Mouse (Mus musculus) kidney, embryonic 16.5 days (tissue): ENCODE data around the gene Nup214. TPM values are rescaled to one million over a fixed set of nuclear protein-coding genes. Genes with fewer than 3 reads are reported as not detected.
A peak's percentile ranks its signal among the peaks of the same experiment; 100 is the strongest.

Experiments
- ATAC-seq: fragments of 200-750 bp; cut with Nextera tagmentation; 2 replicates; pipeline ENCODE4 v1.8.0; 2017; ENCODE audit warnings: moderate TSS enrichment; ENCODE audit not compliant: low FRiP score, low TSS enrichment
- H3K27ac ChIP-seq: fragments of 300-500 bp; sonication (generic); 2 replicates; pipeline ENCODE4 v1.5.1; 2014; ENCODE audit warnings: low read length
- H3K27me3 ChIP-seq: fragments of 300-500 bp; sonication (generic); 2 replicates; pipeline ENCODE4 v1.6.1; 2014; ENCODE audit warnings: low read length, control low read depth, mixed read lengths; ENCODE audit not compliant: insufficient read depth
- H3K36me3 ChIP-seq: fragments of 300-500 bp; sonication (generic); 2 replicates; pipeline ENCODE4 v1.6.1; 2014; ENCODE audit warnings: low read length, control low read depth, mixed read lengths; ENCODE audit not compliant: insufficient read depth
- H3K4me1 ChIP-seq: fragments of 300-500 bp; sonication (generic); 2 replicates; pipeline ENCODE4 v1.6.1; 2014; ENCODE audit warnings: low read length, control low read depth, mixed read lengths; ENCODE audit not compliant: insufficient read depth
- H3K4me2 ChIP-seq: fragments of 300-500 bp; sonication (generic); replicated peaks from 2 replicates; pipeline ENCODE4 v1.6.1; 2014; ENCODE audit warnings: low read depth, low read length
- H3K4me3 ChIP-seq: fragments of 300-500 bp; sonication (generic); 2 replicates; pipeline ENCODE4 v1.5.1; 2014; ENCODE audit warnings: mild to moderate bottlenecking, low read length
- H3K9ac ChIP-seq: fragments of 300-500 bp; sonication (generic); replicated peaks from 2 replicates; pipeline ENCODE4 v1.6.1; 2014; ENCODE audit warnings: low read length
- H3K9me3 ChIP-seq: fragments of 300-500 bp; sonication (generic); 2 replicates; pipeline ENCODE4 v1.6.1; 2016; ENCODE audit warnings: low read length, control low read depth
- WGBS: fragments of 180-500 bp; shearing (Covaris S2); extraction: QIAGEN DNeasy Blood & Tissue Kit; methylation state at CpG from one replicate; pipeline ENCODE4 v1.1.7; 2014; 5-methylcytosine and 5-hydroxymethylcytosine counted together
- polyA plus RNA-seq: library from polyadenylated mRNA; unstranded; fragments of >200 nt; fragmentation: Nextera tagmentation; extraction: Ambion mirVana; gene quantifications from 2 replicates; pipeline ENCODE4 v1.2.1, GENCODE M21; 2015

Gene Nup214
- polyA plus RNA-seq, 1 experiment from 2014 or later, result 70.2 TPM

GRCm38 (mm10) chr2:31961791-31962222 is 12.4 kb upstream of the Nup214 start:
- ATAC-seq, result peak; percentile 83
- WGBS, result 40% methylated on average over 4 of the region's 4 CpGs
- Histone ChIP-seq H3K9me3 (no peaks in the 10 kb centered on the region), H3K4me1 (peaks cover 37% of the 10 kb centered on the region), H3K4me3 (no peak overlapping the region), H3K4me2 (no peak overlapping the region), H3K9ac (no peak overlapping the region), H3K36me3 (no peaks in the 10 kb centered on the region), H3K27me3 (no peaks in the 10 kb centered on the region), H3K27ac (peak overlapping the region; percentile 88)

GRCm38 (mm10) chr2:31962501-31963224 is 11.6 kb upstream of the Nup214 start:
- no peaks in the 10 kb centered on the region for H3K9me3 ChIP-seq
- 64% methylated on average over 8 of the region's 8 CpGs for WGBS
- 0 out of 2 replicates have a peak overlapping the region, but pooled peaks have one; percentile 14 for H3K4me2 ChIP-seq
- peak overlapping the region; percentile 31 for H3K9ac ChIP-seq
- H3K4me3 ChIP-seq, result no peak overlapping the region
- no peaks in the 10 kb centered on the region for H3K27me3 ChIP-seq
- peak overlapping the region; percentile 88 for H3K27ac ChIP-seq
- no peaks in the 10 kb centered on the region for H3K36me3 ChIP-seq
- peak; percentile 8; the same call in 1 of the 2 replicates for ATAC-seq
- peaks cover 37% of the 10 kb centered on the region for H3K4me1 ChIP-seq

GRCm38 (mm10) chr2:31963491-31963890 is 10.7 kb upstream of the Nup214 start:
- 0 out of 2 replicates have a peak, but pooled peaks cover 4% of the 10 kb centered on the region for H3K36me3 ChIP-seq
- H3K4me2 ChIP-seq, result no peak overlapping the region
- peak; percentile 82 for ATAC-seq
- peak overlapping the region; percentile 22; the same call in 1 of the 2 replicates for H3K9ac ChIP-seq
- peaks cover 37% of the 10 kb centered on the region for H3K4me1 ChIP-seq
- no peak overlapping the region for H3K4me3 ChIP-seq
- H3K27ac ChIP-seq, result peak overlapping the region; percentile 88; the same call in 1 of the 2 replicates
- no peaks in the 10 kb centered on the region for H3K27me3 ChIP-seq
- 75% methylated on average over 7 of the region's 7 CpGs for WGBS
- no peaks in the 10 kb centered on the region for H3K9me3 ChIP-seq

- no peak for ATAC-seq
- H3K27ac ChIP-seq, result peak overlapping the region; percentile 88; the same call in 1 of the 2 replicates
- peaks cover 37% of the 10 kb centered on the region for H3K4me1 ChIP-seq
- H3K4me3 ChIP-seq, result no peak overlapping the region
- H3K27me3 ChIP-seq, result no peaks in the 10 kb centered on the region
- H3K36me3 ChIP-seq, result peaks cover 5% of the 10 kb centered on the region; the same call in 1 of the 2 replicates
- WGBS, result 59% methylated on average over 3 of the region's 3 CpGs
- no peaks in the 10 kb centered on the region for H3K9me3 ChIP-seq
- H3K9ac ChIP-seq, result no peak overlapping the region
- H3K4me2 ChIP-seq, result no peak overlapping the region
These were observed 10.0 kb upstream of the Nup214 start for GRCm38 (mm10) chr2:31964191-31964590.

GRCm38 (mm10) chr2:31965110-31965509 is 9.1 kb upstream of the Nup214 start:
- Histone ChIP-seq H3K9me3 (no peaks in the 10 kb centered on the region), H3K36me3 (peaks cover 12% of the 10 kb centered on the region; the same call in 1 of the 2 replicates), H3K4me3 (no peak overlapping the region), H3K27ac (no peak overlapping the region), H3K4me2 (no peak overlapping the region), H3K9ac (no peak overlapping the region), H3K4me1 (peaks cover 28% of the 10 kb centered on the region), H3K27me3 (no peaks in the 10 kb centered on the region)
- no peak for ATAC-seq

GRCm38 (mm10) chr2:31966801-31967200 is 7.4 kb upstream of the Nup214 start:
- H3K27ac ChIP-seq, result no peak overlapping the region
- no peak overlapping the region for H3K9ac ChIP-seq
- no peak overlapping the region for H3K4me3 ChIP-seq
- peaks cover 14% of the 10 kb centered on the region for H3K4me1 ChIP-seq
- H3K9me3 ChIP-seq, result no peaks in the 10 kb centered on the region
- H3K36me3 ChIP-seq, result peaks cover 21% of the 10 kb centered on the region
- WGBS, result 83% methylated on average over 8 of the region's 8 CpGs
- H3K4me2 ChIP-seq, result no peak overlapping the region
- ATAC-seq, result no peak
- no peaks in the 10 kb centered on the region for H3K27me3 ChIP-seq

- ATAC-seq, result peak; percentile 80
These were observed 1.6 kb upstream of the Nup214 start for GRCm38 (mm10) chr2:31972589-31972988.

GRCm38 (mm10) chr2:31974809-31975371 is 654 bp downstream of the Nup214 start:
- 10% methylated on average over 13 of the region's 13 CpGs for WGBS
- Histone ChIP-seq H3K4me1 (peaks cover 19% of the 10 kb centered on the region), H3K36me3 (peaks cover 39% of the 10 kb centered on the region), H3K4me3 (peak overlapping the region; percentile 92), H3K9ac (peak overlapping the region; percentile 93), H3K9me3 (no peaks in the 10 kb centered on the region), H3K27ac (peak overlapping the region; percentile 44; the same call in 1 of the 2 replicates), H3K27me3 (no peaks in the 10 kb centered on the region), H3K4me2 (peak overlapping the region; percentile 78)
- no peak for ATAC-seq

More at GRCm38 (mm10) chr2:31972589-31972988, 1.6 kb upstream of the Nup214 start:
- Histone ChIP-seq H3K4me1 (peaks cover 19% of the 10 kb centered on the region), H3K9me3 (no peaks in the 10 kb centered on the region), H3K4me3 (no peak overlapping the region), H3K9ac (no peak overlapping the region), H3K4me2 (no peak overlapping the region), H3K36me3 (peaks cover 34% of the 10 kb centered on the region), H3K27ac (peak overlapping the region; percentile 90), H3K27me3 (no peaks in the 10 kb centered on the region)
- WGBS, result 70% methylated on average over 4 of the region's 4 CpGs

- Histone ChIP-seq H3K4me3 (no peak overlapping the region), H3K4me1 (no peaks in the 10 kb centered on the region), H3K9ac (no peak overlapping the region), H3K27ac (no peak overlapping the region), H3K9me3 (no peaks in the 10 kb centered on the region), H3K27me3 (no peaks in the 10 kb centered on the region), H3K4me2 (no peak overlapping the region), H3K36me3 (peaks cover 79% of the 10 kb centered on the region)
- WGBS, result 94% methylated on average over 1 of the region's 1 CpGs
- no peak for ATAC-seq
These were observed 13.5 kb downstream of the Nup214 start for GRCm38 (mm10) chr2:31987774-31988173.

GRCm38 (mm10) chr2:31990961-31991360 is 16.7 kb downstream of the Nup214 start:
- Histone ChIP-seq H3K4me3 (no peak overlapping the region), H3K27ac (no peak overlapping the region), H3K4me2 (no peak overlapping the region), H3K9ac (no peak overlapping the region), H3K36me3 (peaks cover 69% of the 10 kb centered on the region), H3K4me1 (no peaks in the 10 kb centered on the region), H3K27me3 (no peaks in the 10 kb centered on the region), H3K9me3 (no peaks in the 10 kb centered on the region)
- WGBS, result 93% methylated on average over 4 of the region's 4 CpGs
- no peak for ATAC-seq
